Mouse (Mus musculus): ENCODE measurements around the gene Lrfn1.
"Not testable (repeated sequence)": the region's sequence is repeated elsewhere in the genome, so short reads cannot be mapped to it uniquely, and the experiment has no call there.

Gene Lrfn1

DNA sequence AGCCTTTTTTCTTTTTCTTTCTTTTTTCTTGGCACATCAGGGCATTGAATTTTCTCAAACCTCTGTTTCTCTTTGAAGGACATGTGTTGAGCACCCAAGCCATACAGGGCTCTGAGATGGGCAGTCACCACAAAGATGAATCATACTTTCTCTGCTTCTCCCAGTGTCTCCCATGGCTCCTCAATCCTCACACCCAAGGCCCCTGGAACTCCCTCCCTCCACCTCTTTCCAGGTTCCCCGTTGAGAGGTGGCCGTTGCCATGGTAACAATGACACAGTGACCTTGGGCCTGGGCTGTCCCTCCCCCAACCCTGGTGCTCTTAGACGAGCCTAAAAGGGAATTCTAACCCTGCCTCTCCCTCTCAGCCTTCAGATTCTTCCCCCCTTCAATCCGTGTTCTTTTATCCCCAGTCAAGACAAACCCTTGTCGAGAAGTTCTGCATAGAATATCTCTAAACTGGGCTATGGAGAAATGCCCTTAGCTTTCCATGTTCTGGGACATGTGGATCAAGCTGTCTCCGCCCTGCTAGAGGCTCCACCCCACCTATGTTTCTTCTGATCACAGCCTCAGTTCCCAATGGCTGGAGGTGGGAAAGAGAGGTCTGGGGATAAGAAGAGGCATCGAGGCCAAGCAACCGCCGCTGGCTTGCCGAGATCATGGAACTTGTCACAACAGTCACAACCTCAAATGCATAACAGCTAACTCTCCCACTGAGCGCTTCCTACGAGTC, 4.5 kb upstream of the Lrfn1 start:
- DNase-seq (ENCODE audit: low read depth, low spot score), result no peak

- no peak for DNase-seq (ENCODE audit: low read depth, low spot score)
Measured at GRCm38 (mm10) chr7:28447865-28448820, 3.6 kb upstream of the Lrfn1 start.

DNA sequence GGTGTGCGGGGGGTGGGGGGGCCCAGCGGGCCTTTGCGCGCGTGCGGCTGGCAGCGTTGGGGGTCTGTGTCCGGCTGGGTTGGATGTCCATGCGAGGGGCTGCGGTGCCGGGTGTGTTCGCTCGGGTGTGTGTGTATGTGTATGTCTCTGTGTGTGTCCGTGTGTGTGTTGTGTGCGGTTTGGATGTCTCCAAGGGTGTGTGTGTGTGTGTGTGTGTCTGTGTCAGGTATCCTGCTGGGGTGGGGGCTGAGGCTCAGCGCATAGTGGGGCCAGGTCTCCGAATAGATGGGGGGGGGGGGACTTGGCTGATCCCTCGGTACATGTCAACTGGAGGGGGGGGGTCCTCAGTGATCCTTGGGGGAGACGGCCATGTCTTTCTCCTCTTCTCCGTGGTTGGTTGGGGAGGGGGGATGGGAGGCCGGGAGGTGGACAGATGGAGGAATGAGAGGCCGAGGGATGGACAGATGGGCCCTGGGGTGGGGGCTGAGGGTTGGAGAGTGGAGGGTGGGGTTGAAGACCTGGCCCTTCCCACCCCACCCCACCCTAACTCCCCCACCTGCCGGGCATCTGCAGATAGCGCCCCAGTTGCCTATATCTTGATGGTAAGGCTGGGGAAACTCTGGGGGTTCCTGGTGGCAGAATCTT, 703 bp downstream of the Lrfn1 start:
- no peak for DNase-seq (ENCODE audit: low read depth, low spot score)

DNA sequence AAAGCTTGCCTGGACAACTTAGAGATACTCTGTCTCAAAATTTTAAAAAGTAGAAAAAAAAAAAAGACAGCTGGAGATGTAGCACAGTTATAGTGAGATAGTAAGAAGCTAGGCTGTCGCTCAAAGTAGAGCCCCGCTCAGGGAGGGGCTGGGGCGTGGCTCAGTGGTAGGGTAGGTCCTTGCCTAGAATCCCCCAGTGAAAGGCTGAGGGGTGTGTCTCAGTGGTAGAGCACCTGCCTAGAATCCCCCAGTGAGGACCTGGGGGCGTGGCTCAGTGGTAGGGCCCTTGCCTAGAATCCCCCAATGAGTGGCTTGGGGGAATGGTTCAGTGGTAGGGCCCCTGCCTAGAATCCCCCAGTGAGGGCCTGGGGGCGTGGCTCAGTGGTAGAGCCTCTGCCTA, 8.6 kb downstream of the Lrfn1 start:
- DNase-seq (ENCODE audit: low read depth, low spot score), result no peak

DNA sequence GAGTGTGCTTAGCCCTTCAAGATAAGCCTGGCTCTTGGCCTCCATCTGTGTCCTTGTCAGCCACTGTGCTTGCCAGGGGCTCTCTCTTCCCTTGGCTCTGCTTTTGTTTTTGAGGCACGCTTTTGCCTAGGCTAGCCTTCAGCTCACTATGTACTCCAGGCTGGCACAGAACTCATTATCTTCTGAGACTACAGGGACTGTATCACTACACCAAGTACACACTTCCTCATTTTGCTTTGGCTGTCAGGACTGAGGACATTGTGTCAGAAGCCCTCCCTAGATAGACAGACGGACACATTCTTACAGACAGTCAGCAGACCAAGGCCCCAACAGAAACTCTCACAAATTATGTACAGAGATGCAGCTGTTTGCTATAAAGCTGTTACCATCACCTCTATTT, 11.0 kb downstream of the Lrfn1 start:
- DNase-seq (ENCODE audit: low read depth, low spot score), result no peak

- no peak for DNase-seq (ENCODE audit: low read depth, low spot score)
Measured at GRCm38 (mm10) chr7:28464416-28465212, 12.8 kb downstream of the Lrfn1 start.

DNA sequence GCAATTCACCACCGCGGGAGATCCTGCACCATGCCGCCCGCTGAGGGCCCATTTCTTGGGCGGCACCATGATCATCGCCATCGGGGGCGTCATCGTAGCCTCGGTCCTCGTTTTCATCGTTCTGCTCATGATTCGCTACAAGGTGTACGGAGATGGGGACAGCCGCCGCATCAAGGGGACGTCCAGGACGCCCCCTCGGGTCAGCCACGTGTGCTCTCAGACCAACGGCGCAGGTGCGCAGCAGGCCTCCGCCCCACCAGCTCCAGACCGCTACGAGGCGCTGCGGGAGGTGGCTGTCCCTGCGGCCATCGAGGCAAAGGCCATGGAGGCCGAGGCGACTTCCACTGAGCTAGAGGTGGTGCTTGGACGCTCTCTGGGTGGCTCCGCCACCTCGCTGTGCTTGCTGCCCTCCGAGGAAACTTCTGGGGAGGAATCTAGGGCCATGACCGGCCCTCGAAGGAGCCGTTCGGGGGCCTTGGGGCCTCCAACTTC, 15.0 kb downstream of the Lrfn1 start:
- DNase-seq (ENCODE audit: low read depth, low spot score), result no peak

- DNase-seq (ENCODE audit: low read depth, low spot score), result no peak
Measured at GRCm38 (mm10) chr7:28467213-28467751, 15.5 kb downstream of the Lrfn1 start.

DNA sequence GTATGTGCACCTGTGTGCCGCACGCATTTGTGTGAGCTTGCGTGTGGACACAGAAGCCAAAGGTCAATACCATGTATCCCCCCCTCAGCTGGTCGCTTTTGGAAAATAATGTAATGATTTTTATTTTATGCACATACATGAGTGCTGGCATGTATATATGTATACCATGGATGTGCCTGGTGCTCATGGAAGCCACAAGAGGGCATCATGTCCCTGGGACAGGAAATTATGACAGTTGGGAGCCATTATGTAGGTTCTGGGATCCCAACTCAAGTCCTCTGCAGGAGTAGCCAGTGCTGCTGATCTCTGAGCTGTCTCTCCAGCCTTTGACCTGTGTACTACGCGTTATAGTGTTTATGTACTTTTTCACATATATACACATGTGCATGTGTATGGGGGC, 24.4 kb downstream of the Lrfn1 start:
- no peak for DNase-seq (ENCODE audit: low read depth, low spot score)

DNA sequence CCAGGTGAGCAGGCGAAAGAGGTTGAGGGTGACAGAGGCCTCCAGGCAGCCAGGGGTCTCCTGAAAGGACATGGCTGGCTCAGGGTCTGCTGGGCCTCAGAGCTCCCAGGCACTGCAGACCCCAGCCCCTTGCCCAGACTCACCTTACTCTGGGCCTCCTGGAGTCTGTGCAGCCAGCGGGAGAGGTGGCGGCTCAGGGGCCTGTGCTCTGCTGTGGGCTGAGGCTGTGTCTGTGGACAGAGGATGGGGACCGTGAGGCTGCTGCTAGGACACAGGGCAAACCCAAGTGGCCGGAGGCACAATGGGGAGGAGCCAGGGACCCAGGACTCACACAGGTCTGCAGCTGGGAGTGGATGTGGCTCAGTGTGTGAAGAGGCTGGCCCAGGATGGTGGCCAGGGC, 25.6 kb downstream of the Lrfn1 start:
- no peak for DNase-seq (ENCODE audit: low read depth, low spot score)

DNA sequence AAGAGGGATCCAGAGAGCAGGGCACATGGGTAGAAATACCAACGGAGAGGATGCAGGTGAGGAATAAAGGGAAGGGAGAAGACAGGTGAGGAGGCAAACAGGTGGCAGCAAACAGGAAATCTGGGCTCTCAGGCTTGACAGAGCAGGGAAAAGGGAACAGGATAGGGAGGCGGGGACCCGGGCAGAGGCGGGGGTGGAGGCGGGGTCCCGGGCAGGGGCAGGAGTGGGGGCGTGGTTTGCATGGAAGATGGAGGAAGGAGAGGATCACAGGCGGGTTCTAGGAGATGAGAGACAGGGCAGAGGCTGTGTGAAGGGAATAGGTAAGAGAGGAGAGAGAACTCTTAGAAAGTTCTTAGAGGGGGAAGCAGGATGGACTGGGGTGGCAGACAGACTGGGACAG, 27.1 kb downstream of the Lrfn1 start:
- DNase-seq (ENCODE audit: low read depth, low spot score), result no peak

DNA sequence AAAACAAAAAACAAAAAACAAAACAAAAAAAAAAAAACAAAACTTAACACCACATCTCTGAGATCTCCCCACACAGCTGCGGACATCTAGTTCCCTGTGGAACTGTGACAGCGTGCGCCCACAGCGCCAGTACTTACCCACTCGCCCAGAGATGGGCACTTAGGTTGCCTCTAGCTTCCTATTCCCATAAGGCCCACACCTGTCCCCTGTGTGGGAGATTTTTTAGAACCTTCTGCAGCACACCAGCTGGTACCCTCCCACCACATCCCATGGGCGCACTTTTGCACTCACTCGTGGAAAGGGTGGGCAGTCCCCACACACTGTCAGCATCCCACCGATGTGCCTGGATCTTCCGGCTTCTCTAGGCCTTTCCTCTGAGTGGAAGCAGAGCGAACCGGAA, 31.1 kb downstream of the Lrfn1 start:
- no peak for DNase-seq (ENCODE audit: low read depth, low spot score)

- no peak for DNase-seq (ENCODE audit: low read depth, low spot score)
Measured at GRCm38 (mm10) chr7:28484192-28484591, 32.4 kb downstream of the Lrfn1 start.

- DNase-seq (ENCODE audit: low read depth, low spot score), result no peak
Measured at GRCm38 (mm10) chr7:28488030-28488491, 36.3 kb downstream of the Lrfn1 start.

- DNase-seq (ENCODE audit: low read depth, low spot score), result peak; percentile 74
Measured at GRCm38 (mm10) chr7:28490410-28490809, 38.6 kb downstream of the Lrfn1 start.

GRCm38 (mm10) chr7:28490903-28491302, 39.1 kb downstream of the Lrfn1 start:
- no peak for DNase-seq (ENCODE audit: low read depth, low spot score)

- DNase-seq (ENCODE audit: low read depth, low spot score), result no peak
Measured at GRCm38 (mm10) chr7:28492310-28492709, 40.5 kb downstream of the Lrfn1 start.

GRCm38 (mm10) chr7:28495426-28495825, 43.6 kb downstream of the Lrfn1 start:
- peak; percentile 74 for DNase-seq (ENCODE audit: low read depth, low spot score)

DNA sequence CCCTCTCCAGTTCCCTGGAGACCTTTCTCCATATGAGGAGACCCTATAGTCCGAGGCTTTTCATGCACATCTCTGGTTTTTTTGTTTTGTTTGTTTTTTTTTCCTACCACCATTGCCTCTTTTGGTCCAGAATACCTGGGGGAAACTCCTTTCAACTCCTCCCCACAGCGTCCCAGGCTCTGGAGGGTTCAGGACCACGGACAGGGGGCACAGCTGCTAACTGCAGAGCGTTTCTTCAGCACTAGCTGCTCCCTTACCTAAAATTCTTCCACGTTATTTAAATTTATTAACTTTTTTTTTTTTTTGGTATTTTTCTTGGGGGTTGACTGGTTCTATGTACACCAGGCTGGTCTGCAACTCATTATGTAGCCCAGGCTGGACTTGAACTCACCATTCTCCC, 53.8 kb downstream of the Lrfn1 start:
- DNase-seq (ENCODE audit: low read depth, low spot score), result no peak

- not testable (repeated sequence) for DNase-seq (ENCODE audit: low read depth, low spot score)
Measured at GRCm38 (mm10) chr7:28509121-28509520, 57.3 kb downstream of the Lrfn1 start.
